Mouse (Mus musculus): ENCODE results near the gene Ssna1.

Gene Ssna1

DNA sequence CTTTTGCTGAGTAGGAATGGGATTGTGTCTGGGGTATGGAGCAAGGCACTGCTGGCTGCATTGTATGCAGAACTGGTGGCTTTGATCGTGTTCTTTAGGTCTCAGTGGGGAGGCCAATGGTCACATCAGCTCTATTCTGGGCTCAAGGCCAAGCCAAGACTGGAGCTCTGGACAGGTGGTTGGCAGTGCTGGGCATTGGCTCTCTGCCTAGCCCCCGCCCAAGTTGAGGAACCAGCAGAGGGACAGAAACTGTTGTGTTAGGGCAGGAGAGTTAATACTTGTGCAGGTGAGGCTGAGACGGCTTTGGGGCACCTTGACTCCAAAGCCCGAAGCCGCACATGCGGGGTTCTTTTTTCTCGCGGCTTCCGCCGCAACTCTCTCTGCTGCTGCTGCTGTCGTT is 17.4 kb upstream of the Ssna1 start, which contains the start of gene Lrrc26:
TSS of gene Lrrc26 (plus strand) at position 265 of the 400 bp plus-strand sequence.
- peak; percentile 53 for DNase-seq

DNA sequence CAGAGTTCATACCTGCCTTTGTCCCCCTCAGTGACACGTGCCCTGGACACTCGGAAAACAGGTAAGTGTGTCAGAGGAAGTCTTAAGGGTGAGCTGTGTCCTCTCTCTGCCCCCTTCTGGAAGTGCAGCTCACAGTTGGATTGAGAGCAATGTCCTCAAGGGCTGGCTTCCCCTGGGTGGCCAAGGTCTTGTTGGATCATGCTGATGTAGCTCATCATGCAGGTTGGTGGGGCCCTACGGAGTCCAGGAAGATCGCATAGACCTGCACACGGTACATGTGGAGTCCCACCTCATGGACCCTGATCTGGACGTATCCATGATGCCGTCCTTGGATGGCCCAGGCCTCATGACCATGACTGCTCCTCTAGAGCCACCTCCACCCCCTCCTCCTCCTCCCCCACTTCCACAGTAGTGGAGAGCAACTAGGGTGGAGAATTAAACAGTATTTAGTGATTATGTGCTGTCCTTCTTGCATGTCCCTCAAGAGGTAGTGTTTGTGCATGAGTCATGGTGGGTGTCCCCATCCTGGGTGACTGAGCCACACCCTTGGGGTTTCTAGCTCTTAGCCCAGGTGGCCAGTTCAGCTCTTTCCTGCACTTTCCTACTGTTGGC is 16.6 kb upstream of the Ssna1 start:
- DNase-seq, result no peak

DNA sequence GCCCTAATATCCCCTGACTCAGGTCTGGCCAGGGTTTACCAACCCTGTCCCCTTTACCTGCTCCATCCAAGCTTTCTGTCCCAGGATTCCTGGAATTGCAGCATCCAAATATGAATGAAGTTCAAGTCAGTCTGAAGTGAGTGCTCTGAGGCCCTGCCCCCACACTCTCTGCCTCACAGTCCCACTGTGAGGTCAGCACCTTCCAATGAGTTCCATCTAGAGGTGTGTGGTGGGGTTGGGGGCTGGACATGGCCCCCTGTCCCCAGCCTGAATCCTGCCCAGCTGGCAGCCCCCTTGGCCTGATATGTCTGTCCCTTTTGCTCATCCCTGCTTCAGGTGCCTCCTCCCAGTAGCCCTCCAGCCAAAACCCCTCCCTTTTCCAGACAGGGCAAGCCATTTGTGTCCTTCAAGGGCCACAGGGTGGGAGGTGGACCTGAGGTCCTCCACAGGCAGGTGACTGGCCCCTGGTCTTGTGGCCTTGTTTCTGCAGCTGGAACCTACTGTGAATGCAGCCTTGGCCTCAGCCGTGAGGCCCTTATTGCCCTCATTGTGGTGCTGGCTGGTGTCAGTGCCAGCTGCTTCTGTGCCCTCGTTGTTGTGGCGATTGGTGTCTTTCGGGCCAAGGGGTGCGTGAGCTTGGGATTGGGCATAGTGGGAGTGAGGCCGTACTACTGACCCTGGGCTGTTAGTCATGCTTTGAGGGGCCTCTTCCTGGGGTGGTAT is 15.8 kb upstream of the Ssna1 start, which contains the start of gene Tmem210:
TSS of gene Tmem210 (plus strand) at position 219 of the 723 bp plus-strand sequence.
- DNase-seq, result no peak

DNA sequence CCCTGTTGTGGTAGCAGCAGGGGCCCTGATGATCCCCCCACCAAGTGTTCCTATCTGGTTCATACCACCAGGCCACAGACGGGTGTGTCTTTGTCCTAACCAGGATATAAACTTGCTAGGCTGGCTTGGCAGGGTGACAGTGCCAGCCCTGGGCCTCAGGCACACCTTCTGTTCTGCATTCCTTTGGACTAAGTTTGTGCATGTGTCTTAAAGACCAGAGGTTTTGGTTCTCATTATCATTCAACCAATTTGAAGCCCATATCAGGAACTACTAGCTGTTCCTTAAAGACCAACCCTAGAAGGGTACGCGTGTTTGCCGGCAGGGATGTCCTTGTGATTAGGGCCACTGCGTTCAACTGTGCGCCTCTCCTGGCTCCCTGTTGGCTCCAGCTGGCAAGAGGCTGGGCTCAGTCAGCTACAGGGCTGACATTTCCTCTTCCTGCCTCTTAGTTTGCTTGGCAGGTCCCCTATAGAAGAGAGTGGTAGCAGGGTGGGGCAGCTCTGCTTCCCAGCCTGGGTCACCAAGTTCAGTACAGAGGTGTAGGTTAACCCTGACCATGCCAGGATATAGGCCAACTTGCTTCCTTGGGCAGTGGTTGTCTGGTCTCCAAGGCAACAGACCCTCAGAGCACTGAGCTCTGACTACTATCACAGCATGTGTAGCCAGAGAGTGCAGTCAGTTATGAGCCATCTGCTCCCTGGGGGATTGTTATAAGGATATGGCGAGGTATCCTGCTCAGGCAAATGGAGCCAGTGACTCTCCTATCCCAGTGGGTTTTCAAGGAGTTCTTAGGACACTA is 14.8 kb upstream of the Ssna1 start:
- peak; percentile 62 for DNase-seq

DNA sequence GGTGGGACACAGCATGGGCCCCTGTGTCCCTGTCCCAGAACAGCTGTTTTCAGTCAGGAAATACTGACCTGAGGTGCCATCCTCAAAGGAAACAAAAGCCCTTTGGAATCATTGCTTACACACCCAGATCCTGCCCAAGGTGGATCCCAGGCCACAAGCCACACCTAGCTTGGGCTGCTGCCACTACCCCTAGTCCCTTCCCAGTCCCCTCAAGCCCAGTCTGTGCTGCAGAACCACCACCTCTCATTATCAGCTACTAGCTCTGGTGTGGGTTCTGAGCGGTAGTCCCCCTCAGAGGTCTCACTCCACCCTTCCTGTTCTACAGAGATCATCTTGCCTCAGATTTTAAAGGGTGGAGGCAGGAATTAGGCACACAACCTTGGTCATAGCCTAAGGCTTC is 14.1 kb upstream of the Ssna1 start:
- DNase-seq, result no peak

DNA sequence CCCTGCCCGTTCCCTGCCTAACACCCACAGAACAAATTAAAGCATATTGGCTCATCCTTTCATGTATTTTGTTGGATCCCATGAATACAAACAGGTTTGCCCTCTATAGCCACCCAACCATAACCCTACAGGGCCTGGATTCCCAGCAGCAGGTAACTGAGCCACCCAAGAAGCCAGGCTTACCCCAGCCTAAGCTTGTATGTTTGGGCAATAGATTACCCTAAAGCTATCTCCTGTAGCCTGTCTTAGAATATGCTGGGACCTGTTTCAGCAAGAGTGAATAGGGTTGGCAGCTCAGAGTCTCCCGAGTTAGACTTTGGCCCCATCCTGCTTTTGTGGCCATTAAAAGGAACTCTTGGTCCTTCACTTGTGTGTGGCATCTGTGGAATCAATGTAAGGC is 13.3 kb upstream of the Ssna1 start:
- DNase-seq, result no peak

DNA sequence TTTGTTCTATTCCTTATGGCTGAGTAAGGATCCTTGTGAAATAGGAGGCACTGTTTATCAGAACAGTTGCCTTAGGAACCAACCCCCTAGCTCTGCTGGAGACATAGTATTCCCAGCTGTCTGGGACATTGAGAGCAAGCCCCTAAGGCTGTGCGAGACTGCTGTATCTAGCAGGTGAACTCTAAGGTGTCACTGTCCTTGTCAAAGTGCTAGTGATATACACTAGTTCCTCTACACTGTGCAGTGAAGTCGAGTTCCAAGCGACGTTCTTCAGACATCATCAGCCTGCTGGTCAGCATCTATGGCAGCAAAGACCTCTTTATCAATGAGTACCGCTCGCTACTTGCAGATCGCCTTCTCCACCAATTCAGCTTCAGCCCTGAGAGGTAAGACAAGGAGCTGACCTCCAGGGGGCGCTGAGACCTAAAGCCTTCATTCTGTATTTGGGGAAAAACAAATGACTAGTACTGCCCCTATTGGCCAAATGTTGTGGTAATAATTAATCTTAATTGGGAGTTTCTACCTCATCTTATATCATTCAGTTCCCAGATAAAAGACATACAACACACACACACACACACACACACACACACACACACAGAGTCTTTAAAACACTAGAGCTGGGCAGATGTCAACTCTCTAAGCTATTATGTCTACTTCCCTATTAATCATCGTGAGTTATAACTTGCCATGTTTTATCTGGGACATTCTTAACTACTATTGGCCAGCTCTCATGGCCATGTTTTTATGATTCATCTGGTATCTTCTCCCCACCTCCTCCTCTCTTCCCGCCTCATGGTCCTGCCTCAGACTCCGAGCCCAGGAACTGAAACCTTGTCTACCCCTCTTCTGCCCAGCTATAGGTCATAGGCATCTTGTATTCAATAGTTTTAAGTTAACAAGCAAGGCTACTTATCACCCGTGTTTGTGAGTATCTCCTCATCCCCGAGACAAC is 7.0 kb upstream of the Ssna1 start:
- peak; percentile 91 for DNase-seq

DNA sequence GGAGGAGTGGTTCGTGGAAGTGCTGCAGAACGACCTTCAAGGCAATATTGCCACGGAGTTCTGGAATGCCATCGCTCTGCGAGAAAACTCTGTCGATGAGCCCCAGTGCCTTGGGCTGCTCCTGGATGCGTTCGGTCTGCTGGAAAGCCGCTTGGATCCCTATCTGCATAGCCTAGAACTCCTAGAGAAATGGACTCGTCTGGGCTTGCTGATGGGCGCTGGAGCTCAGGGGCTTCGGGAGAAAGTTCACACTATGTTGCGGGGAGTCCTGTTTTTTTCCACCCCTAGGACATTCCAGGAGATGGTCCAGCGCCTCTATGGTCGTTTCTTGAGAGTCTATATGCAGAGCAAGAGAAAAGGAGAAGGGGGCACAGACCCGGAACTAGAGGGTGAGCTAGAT is 772 bp upstream of the Ssna1 start:
- DNase-seq, result no peak

DNA sequence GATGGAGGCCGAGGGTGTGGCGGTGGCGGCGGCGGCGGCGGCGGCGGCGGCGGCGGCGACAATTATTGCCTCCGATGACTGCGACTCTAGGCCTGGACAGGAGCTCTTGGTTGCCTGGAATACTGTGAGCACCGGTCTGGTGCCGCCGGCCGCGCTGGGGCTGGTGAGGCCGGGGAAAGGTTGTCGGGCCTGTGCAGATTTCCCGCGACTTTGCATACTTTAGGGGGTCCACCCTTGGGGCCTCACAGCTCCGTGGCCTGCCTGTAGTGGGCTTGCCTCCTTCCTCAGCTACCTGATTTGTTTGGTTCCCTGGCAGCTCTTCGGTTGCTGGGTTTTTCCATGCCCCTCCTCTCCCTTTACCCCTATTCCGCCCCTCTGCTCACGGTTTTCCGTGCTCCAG is 277 bp upstream of the Ssna1 start:
- no peak for DNase-seq

DNA sequence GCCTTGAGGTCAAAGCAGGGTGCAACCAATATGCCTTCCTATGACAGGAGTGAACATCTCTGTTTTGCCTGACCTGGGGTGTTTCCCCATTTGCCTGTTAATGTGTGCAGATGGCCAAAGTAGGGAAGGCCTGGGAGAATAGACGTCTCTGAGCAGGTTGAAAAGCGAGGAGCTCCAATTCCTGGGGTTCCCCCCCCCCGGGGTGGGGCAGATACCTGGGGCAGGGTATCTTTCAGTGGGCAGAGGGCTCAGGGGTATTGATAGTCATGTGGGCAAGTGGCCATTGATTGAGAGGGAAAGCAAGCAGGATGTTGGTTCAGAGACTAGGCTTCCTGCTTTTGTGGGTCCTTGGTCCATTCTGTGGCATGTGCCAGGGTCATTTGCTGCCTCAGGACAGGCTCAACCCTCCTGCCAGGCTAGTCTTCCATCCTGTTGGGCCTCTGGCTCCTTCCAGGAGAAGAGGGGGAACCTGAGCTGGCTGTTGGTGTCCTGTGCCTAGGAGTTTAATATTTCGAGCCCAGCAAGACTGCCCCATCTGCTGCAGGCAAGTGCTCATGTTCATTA is 4.4 kb downstream of the Ssna1 start:
- DNase-seq, result no peak

DNA sequence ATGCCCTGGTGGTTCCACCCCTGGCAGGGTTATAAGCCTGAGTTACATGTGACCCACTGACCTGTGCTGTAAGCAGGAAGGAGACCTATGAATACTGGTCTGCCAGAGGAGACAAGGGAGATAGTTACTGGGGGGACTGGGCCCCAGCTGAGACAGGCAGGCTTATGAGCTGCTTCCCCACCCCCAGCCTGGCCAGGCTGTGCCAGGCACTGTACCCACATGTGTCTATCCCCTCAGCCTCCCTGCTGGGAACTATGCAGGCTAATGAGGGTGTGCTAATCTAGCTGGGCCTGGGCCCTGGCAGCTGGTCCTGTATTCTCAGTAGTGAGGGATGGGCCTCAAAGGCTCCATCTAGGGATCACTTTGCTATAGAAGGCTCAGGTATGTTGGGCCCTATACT is 5.0 kb downstream of the Ssna1 start:
- DNase-seq, result no peak

DNA sequence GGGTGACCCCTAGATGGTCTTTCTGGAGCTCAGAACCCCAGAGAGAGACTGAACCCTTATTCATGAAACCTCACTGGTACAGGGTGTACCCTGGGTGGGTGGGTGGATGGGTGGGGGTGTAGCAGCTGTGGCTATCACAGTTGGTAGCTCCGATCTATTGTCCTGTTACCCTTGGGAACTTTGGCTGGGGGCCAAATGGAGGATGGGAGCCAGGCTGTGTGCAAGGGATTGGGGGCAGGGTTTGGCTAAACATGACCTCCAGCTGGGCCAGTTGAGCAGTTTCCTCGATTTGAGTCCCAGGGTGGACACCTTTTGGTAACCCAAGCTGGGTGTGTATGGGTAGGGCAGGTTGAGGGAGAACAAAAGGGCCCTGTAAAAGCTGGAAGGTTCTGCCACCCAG is 5.5 kb downstream of the Ssna1 start:
- DNase-seq, result peak; percentile 53

DNA sequence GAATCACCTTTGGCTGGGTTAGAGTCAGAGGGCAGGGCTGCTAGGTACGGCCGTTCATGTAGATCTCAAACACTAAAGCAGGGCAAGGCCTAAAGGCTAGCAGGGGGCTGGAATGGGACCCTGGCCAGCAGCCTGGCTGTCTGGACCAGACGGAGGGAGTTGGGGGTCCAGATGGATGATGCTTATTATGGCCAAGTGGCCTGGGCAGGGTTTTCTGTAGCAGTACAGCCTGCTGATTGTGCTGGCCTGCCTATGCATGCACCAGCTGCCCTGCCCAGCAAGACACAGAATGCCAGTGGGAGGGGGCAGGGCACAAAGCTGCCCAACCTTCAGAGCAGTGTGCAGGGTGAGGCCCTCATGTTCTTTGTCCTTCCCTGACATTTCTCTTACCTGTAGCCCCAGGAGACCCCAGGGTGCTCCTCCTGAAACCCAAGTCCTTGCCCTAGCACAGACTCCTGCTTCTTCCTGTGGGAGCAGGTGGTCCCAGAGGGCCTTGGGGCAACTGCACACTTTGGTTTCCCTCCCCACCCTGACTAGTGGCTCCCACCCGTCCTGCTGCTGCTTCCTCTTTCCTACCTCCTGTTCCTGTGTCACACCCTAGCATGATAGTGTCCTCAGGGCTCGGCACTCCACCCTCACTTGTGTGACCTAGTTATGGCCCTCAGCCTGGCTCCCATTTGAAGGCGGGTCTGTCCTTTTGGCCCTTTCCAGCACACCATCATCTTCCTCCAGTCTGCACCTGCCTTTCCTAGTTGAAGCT is 6.2 kb downstream of the Ssna1 start:
- DNase-seq, result no peak

DNA sequence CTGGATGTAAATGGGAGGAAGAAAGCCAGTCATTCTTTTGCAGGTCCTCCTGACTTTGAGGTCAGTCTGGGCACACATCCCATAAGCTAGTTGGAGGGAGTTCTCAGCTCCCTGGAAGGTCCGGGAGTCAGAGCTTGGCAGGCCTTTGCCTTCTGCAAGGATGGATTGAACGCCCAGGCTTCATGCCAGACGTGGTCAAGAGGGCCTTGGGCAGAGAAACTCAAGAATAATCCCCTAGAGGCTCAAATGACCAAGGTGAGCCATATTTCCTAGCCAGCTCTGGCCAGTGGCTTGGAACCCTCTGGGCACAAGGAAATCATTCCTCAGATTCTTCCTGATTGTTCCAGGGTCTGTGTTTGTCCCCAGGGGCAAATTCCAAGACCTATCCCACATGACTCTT is 7.4 kb downstream of the Ssna1 start:
- no peak for DNase-seq

DNA sequence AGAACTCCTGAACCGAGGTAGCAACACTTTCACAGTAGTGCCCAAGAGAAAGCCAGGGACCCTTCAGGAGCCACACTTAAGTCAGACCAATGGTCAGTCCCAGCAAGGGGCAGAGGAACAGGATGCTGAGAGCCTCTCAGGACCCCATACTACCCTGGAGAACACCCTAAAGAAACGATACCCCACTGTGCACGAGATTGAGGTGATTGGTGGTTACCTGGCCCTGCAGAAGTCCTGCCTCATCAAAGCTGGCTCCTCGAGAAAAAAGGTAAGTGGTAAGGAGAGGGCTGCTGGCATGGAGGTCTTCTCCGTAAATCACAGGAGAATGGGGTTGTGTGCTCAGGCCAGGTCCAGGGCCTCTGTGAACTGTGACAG is 8.0 kb downstream of the Ssna1 start:
- DNase-seq, result no peak

DNA sequence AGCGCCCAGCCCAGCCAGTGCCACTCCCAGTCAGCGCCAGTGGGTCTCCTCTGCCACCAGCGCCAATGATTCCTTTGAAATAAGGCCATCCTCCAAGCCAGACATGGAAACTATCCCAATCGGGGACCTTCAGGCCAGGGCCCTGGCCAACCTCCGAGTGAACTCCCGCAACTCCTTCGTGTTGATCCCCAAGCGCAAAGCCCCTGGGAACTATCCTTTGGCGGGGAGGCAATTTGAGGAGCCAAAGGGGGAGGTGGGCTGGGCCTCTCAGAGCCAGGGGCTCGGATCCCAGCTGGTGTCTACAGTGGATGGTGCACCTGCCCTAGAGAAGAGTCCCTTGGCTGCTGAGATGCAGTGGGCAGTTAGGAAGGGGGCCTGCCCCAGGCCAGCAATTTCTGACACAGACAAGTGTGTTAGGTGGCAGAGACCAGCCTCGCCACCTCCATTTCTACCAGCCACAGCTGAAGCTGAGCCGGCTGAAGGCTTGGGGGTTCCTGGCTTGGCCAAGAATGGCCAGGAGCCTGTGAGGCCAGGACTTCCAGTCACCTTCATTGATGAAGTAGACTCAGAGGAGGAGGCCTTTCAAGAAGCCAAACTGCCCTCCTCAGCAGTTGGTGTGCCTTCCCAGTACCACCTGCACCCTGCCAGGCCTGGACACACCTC is 8.5 kb downstream of the Ssna1 start:
- DNase-seq, result no peak

DNA sequence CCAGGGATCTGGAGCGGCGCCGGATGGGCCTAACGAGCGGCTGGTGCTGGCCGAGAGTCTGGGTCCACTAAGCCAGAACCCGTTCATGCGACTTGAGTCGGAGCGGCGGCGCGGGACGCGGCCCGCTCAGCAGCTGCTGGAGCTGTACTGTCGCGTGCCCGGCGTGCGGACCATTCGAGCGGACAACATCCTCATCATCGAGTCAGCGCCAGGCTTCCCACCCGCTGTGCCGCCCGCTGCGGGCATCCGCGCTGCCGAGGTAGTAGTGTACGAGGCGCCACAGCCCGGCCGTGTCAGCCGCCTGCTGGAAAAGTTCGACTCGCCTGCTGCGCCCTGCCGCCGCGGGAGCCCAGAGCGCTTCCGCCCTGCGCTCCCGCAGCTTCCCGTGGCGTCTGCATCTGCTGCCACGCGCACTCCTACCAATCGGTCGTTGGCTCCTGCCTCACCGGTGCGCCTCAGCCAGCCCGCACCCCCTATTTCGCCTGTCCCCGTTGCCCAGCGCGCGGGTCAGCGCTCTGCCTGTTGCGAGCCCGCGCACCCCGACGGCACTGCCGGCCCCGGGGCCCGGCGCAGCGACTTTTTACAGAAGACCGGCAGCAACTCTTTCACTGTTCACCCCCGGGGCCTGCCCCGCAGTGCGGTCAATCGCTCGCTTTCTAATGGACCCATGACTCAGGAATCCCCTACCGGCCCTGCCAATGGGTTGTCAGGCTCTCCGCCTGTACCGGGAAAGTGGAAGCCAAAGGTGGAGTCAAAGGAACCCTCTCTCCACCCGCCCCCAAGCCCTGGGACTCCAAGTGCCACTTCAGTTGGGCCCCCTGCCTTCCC is 9.2 kb downstream of the Ssna1 start:
- peak; percentile 45 for DNase-seq

DNA sequence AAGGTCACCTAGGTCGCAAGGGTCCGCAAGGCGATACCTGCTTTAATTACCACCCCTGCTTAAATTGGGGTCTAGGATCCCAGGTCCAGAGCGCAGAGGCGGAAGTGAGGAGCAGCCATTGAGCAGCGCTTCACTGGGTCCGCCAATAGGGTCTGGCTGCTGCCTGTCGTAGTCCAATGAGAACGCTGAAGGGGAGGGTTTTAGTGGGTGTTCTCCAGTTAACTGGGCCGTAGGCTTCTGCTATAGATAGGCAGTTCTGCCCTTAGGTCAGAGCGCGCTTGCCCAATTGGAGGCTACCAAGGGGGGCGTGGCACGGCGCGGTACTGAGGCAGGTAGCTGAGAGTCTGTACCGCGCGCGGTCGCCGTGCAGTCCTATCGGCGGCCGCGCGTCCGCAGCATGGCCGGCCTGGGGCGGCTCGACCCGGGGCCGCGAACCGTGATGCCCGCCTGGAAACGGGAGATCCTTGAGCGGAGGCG is 9.9 kb downstream of the Ssna1 start, which contains the start of gene Tprn:
TSS of gene Tprn (plus strand) at position 328 of the 477 bp plus-strand sequence.
- DNase-seq, result peak; percentile 96

DNA sequence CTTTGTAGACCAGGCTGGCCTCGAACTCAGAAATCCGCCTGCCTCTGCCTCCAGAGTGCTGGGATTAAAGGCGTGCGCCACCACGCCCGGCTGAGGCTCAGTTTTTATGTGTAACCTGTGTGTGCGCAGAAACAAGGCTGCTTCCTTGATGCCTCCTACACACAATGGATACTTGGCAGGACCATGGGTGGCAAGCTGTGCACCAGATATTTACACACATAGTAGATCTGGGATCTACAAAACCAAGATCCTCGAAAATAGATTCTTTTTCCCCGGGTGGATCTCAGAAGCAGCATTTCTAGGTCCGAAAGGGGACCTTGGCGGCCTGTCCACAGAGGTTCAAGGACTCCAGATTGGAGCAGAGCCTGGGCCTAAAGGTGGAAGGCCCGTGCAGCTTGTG is 10.4 kb downstream of the Ssna1 start:
- no peak for DNase-seq

DNA sequence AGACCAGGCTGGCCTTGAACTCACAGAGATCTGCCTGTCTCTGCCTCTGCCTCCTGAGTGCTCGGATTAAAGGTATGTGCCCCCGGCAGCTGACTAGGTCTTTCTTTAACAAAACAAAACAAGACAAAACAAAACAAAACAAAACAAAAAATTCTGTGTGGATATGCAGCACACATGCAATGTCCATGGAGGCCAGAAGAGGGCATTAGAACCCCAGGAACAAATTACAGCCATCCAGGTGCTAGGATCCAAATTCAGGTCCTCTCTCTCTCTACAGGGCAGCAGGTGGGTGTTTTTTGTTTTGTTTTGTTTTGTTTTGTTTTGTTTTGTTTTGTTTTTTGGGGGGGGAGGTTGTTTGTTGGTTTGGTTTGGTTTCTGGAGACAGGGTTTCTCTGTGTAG is 13.4 kb downstream of the Ssna1 start:
- no peak for DNase-seq

All from lung, postnatal 10 days (tissue).